Mouse (Mus musculus): ENCODE measurements around the gene Best2. TPM values are rescaled to one million over a fixed set of nuclear protein-coding genes. Genes with fewer than 3 reads are reported as not detected.

Gene Best2
- polyA plus RNA-seq, 1 experiment from 2014 or later, result 0.28 TPM

DNA sequence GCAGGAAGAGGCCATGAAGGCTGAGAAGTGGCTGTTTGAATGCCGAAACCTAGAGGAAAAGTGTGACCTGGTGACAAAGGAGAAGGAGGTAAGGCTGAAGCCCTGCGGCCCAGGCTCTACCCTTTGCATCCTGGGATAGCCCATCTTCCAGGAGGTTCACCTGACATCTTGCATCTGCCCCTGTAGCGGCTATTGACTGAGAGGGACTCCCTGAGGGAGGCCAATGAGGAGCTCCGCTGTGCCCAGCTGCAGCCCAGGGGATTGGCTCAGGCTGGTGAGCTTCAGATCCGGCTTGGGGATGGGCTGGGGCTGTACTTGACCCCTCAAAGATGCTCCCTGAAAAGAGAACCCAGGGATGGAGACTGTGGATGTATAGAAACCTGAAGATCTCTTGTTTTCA is 17.4 kb downstream of the Best2 start:
- Histone ChIP-seq H3K4me1 (ENCODE audit: control insufficient read depth, insufficient read depth, low read length) (peaks cover 16% of the 10 kb centered on the region), H3K9ac (ENCODE audit: low read depth, low read length) (no peak overlapping the region), H3K27me3 (replicated peaks; ENCODE audit: control insufficient read depth, insufficient read depth, low read length) (no peaks in the 10 kb centered on the region), H3K4me3 (ENCODE audit: low read length) (no peak overlapping the region), H3K36me3 (ENCODE audit: control insufficient read depth, insufficient read depth, low read length) (no peaks in the 10 kb centered on the region; the same call in 1 of the 2 replicates), H3K9me3 (ENCODE audit: control insufficient read depth, low read length) (no peaks in the 10 kb centered on the region), H3K4me2 (ENCODE audit: low read depth, low read length) (no peak overlapping the region), H3K27ac (ENCODE audit: low read length) (no peak overlapping the region)
- ATAC-seq, result no peak
- 81% methylated on average over 5 of the region's 5 CpGs for WGBS

DNA sequence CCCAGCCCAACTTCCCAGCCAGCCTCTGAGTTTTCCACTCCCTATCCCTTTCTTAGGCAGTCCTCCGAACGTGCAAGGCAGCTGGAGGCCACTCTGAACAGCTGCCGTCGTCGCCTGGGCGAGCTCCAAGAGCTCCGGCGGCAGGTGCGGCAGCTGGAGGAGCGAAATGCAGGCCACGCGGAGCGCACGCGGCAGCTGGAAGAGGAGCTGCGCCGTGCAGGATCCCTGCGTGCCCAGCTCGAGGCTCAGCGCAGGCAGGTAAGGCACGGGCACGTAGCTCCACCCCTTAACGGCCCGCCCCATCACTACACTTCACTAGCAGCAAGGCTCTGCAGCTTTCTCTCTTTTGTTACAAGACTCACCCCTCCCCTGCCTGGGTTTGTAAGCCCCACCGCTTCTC is 18.7 kb downstream of the Best2 start:
- H3K4me2 ChIP-seq (ENCODE audit: low read depth, low read length), result no peak overlapping the region
- WGBS, result 43% methylated on average over 25 of the region's 25 CpGs

DNA sequence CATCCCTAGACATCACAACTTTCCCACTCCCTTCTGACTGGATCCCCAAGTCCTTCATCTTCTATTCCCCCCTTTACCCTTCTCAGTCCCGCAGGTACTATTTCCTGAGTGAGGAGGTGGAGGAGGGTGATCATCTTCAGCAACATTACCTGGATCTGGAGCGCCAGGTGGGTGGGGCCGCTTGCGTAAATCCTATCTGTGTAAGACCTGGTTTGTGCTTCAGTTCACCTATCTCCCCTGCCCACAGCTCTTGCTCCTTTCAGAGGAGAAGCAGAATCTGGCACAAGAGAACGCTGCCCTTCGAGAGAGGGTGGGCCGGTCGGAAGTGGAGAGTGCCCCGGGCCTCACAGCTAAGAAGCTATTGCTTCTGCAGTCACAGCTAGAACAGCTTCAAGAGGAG is 20.0 kb downstream of the Best2 start:
- peak overlapping the region; percentile 14; the same call in 1 of the 2 replicates for H3K4me2 ChIP-seq (ENCODE audit: low read depth, low read length)
- H3K9me3 ChIP-seq (ENCODE audit: control insufficient read depth, low read length), result no peaks in the 10 kb centered on the region
- H3K4me1 ChIP-seq (ENCODE audit: control insufficient read depth, insufficient read depth, low read length), result peaks cover 27% of the 10 kb centered on the region
- WGBS, result 81% methylated on average over 9 of the region's 9 CpGs
- no peak overlapping the region for H3K27ac ChIP-seq (ENCODE audit: low read length)
- H3K4me3 ChIP-seq (ENCODE audit: low read length), result no peak overlapping the region
- H3K36me3 ChIP-seq (ENCODE audit: control insufficient read depth, insufficient read depth, low read length), result no peaks in the 10 kb centered on the region
- no peak for ATAC-seq
- H3K27me3 ChIP-seq (replicated peaks; ENCODE audit: control insufficient read depth, insufficient read depth, low read length), result no peaks in the 10 kb centered on the region
- no peak overlapping the region for H3K9ac ChIP-seq (ENCODE audit: low read depth, low read length)

More for the DNA sequence above, 18.7 kb downstream of the Best2 start:
- Histone ChIP-seq H3K27me3 (replicated peaks; ENCODE audit: control insufficient read depth, insufficient read depth, low read length) (no peaks in the 10 kb centered on the region), H3K36me3 (ENCODE audit: control insufficient read depth, insufficient read depth, low read length) (no peaks in the 10 kb centered on the region), H3K9me3 (ENCODE audit: control insufficient read depth, low read length) (no peaks in the 10 kb centered on the region), H3K4me3 (ENCODE audit: low read length) (no peak overlapping the region), H3K9ac (ENCODE audit: low read depth, low read length) (no peak overlapping the region), H3K27ac (ENCODE audit: low read length) (no peak overlapping the region), H3K4me1 (ENCODE audit: control insufficient read depth, insufficient read depth, low read length) (peaks cover 25% of the 10 kb centered on the region)
- ATAC-seq, result no peak

DNA sequence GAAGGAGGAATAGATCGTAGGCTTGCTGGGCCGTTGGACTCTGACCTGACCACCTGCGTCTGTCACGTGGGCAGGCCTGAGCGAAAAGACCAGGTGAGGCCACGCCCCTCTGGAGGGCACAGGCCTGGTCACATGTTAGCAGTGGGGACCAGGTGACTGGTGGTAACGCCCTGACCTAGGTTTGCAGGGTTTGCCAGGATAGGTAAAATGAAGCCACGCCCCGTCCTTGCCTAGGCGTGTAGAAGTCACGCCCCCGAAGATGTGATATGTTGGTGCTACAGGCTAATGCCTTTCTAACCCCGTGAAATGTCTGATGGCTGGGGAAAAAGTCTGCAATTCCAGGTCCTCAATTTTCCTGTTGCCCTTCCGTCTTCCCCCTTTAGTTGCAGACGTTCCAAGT is 23.5 kb downstream of the Best2 start:
- ATAC-seq, result peak; percentile 76
- peak overlapping the region; percentile 91 for H3K4me2 ChIP-seq (ENCODE audit: low read depth, low read length)
- peak overlapping the region; percentile 96 for H3K27ac ChIP-seq (ENCODE audit: low read length)
- H3K4me1 ChIP-seq (ENCODE audit: control insufficient read depth, insufficient read depth, low read length), result peaks cover 31% of the 10 kb centered on the region
- H3K36me3 ChIP-seq (ENCODE audit: control insufficient read depth, insufficient read depth, low read length), result no peaks in the 10 kb centered on the region
- peak overlapping the region; percentile 65 for H3K4me3 ChIP-seq (ENCODE audit: low read length)
- H3K27me3 ChIP-seq (replicated peaks; ENCODE audit: control insufficient read depth, insufficient read depth, low read length), result 0 out of 2 replicates have a peak, but pooled peaks cover 2% of the 10 kb centered on the region
- H3K9me3 ChIP-seq (ENCODE audit: control insufficient read depth, low read length), result no peaks in the 10 kb centered on the region
- WGBS, result 2% methylated on average over 15 of the region's 15 CpGs
- peak overlapping the region; percentile 84 for H3K9ac ChIP-seq (ENCODE audit: low read depth, low read length)

DNA sequence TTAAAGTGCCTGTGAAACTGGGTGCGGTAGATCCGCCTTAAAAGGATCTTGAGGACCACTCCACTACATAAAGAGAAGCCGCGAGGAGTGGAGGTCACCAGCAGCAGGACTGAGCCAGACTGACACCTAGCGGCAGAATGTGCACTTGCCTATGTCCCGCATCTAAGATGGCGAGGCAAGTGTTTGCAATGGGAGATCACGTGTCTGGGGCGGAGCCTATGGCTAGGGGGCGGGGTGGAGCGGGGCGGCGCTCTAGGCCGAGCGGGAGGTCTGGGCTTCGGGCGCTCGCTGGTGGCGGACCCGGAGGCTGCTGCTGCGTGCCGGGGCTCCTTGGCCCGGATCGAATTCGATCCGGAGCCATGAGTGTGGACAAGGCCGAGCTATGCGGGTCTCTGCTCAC is 24.0 kb downstream of the Best2 start, which contains the start of gene Hook2:
TSS of gene Hook2 (plus strand) at position 255 of the 400 bp plus-strand sequence.
- Histone ChIP-seq H3K9me3 (ENCODE audit: control insufficient read depth, low read length) (no peaks in the 10 kb centered on the region), H3K4me1 (ENCODE audit: control insufficient read depth, insufficient read depth, low read length) (peaks cover 30% of the 10 kb centered on the region), H3K9ac (ENCODE audit: low read depth, low read length) (peak within 1 kb of the TSS; percentile 84), H3K4me3 (ENCODE audit: low read length) (peak within 1 kb of the TSS; percentile 65), H3K27ac (ENCODE audit: low read length) (peak within 1 kb of the TSS; percentile 96), H3K4me2 (ENCODE audit: low read depth, low read length) (peak within 1 kb of the TSS; percentile 91), H3K36me3 (ENCODE audit: control insufficient read depth, insufficient read depth, low read length) (no peaks in the 10 kb centered on the region), H3K27me3 (replicated peaks; ENCODE audit: control insufficient read depth, insufficient read depth, low read length) (0 out of 2 replicates have a peak, but pooled peaks cover 2% of the 10 kb centered on the region)
- WGBS, result 2% methylated on average over 28 of the region's 28 CpGs
- ATAC-seq, result peak; percentile 84

DNA sequence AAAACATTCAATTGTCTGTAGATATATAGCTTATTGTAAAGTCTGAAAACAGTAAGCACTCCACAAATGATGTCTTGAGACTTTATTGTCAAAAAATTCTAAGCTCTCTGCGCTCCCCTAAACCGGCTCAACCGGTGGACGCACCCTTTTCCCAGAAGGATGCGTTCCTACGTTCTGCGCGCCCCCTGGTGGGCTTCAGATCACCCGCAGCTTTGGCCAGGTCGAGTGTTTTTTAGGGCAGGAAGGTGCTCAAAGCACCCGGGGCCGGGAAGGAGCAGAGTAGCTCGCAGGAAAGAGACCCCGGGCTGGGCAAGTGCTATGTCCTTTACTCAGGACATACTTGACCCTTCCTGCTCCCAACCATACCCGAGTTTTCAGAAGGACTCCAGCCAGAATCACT is 24.5 kb downstream of the Best2 start:
- peak; percentile 54 for ATAC-seq
- under 1% methylated on average over 15 of the region's 15 CpGs for whole genome bisulfite sequencing
- peak overlapping the region; percentile 96 for H3K27ac ChIP-seq (ENCODE audit: low read length)
- no peaks in the 10 kb centered on the region for H3K9me3 ChIP-seq (ENCODE audit: control insufficient read depth, low read length)
- peak overlapping the region; percentile 65 for H3K4me3 ChIP-seq (ENCODE audit: low read length)
- peaks cover 30% of the 10 kb centered on the region for H3K4me1 ChIP-seq (ENCODE audit: control insufficient read depth, insufficient read depth, low read length)
- 0 out of 2 replicates have a peak, but pooled peaks cover 2% of the 10 kb centered on the region for H3K27me3 ChIP-seq (replicated peaks; ENCODE audit: control insufficient read depth, insufficient read depth, low read length)
- no peaks in the 10 kb centered on the region for H3K36me3 ChIP-seq (ENCODE audit: control insufficient read depth, insufficient read depth, low read length)
- H3K9ac ChIP-seq (ENCODE audit: low read depth, low read length), result peak overlapping the region; percentile 76
- peak overlapping the region; percentile 73 for H3K4me2 ChIP-seq (ENCODE audit: low read depth, low read length)

DNA sequence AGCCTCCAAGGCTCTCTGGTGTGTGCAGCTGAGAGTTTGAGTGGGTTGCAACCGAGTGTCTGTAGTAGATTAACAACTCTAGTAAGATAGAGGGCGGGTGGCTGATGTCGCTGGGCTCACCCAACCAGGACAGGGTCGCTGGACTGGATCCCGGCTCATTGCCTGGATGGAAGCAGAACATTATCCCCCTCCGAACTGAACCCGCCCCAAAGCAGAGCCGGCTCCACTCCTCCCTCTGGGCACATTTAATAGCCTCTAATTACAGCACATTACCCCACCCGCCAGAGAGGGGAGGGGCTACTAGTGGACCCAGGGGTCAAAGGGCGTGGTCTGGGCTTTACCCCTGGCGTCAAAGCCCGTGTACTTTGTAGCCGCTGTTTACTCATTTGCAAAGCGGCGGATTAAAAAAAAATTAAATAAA is 25.0 kb downstream of the Best2 start:
- 0 out of 2 replicates have a peak, but pooled peaks have one; percentile 5 for ATAC-seq
- 0 out of 2 replicates have a peak, but pooled peaks cover 2% of the 10 kb centered on the region for H3K27me3 ChIP-seq (replicated peaks; ENCODE audit: control insufficient read depth, insufficient read depth, low read length)

DNA sequence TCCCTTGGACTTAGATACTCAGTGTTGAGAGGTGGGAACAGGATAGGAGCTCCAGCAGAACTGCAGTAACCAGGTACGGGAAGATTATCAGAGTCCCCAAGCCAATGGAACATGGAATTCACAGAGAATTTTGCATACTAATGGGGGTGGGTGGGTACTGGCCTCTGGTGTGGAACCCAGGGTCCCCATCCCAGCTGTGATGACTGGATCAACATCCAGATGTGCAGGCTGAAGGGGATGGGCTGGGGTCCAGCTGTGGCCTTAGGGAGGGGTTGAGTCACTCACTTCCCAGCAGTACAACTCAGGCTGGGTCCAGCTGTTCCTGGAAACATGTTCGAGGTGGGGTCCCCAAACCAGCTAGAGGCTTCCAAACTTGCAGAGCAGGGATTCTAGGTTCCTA is 26.4 kb downstream of the Best2 start:
- H3K9me3 ChIP-seq (ENCODE audit: control insufficient read depth, low read length), result no peaks in the 10 kb centered on the region
- ATAC-seq, result no peak
- 0 out of 2 replicates have a peak, but pooled peaks cover 2% of the 10 kb centered on the region for H3K27me3 ChIP-seq (replicated peaks; ENCODE audit: control insufficient read depth, insufficient read depth, low read length)
- H3K4me3 ChIP-seq (ENCODE audit: low read length), result no peak overlapping the region
- no peaks in the 10 kb centered on the region for H3K36me3 ChIP-seq (ENCODE audit: control insufficient read depth, insufficient read depth, low read length)
- H3K27ac ChIP-seq (ENCODE audit: low read length), result no peak overlapping the region
- H3K4me1 ChIP-seq (ENCODE audit: control insufficient read depth, insufficient read depth, low read length), result peaks cover 42% of the 10 kb centered on the region
- WGBS, result 71% methylated on average over 2 of the region's 2 CpGs
- H3K9ac ChIP-seq (ENCODE audit: low read depth, low read length), result 0 out of 2 replicates have a peak overlapping the region, but pooled peaks have one; percentile 2
- H3K4me2 ChIP-seq (ENCODE audit: low read depth, low read length), result no peak overlapping the region

More for the DNA sequence above, 25.0 kb downstream of the Best2 start:
- Histone ChIP-seq H3K36me3 (ENCODE audit: control insufficient read depth, insufficient read depth, low read length) (no peaks in the 10 kb centered on the region), H3K9ac (ENCODE audit: low read depth, low read length) (peak overlapping the region; percentile 52; the same call in 1 of the 2 replicates), H3K9me3 (ENCODE audit: control insufficient read depth, low read length) (no peaks in the 10 kb centered on the region), H3K27ac (ENCODE audit: low read length) (peak overlapping the region; percentile 53), H3K4me1 (ENCODE audit: control insufficient read depth, insufficient read depth, low read length) (peaks cover 34% of the 10 kb centered on the region), H3K4me3 (ENCODE audit: low read length) (peak overlapping the region; percentile 65), H3K4me2 (ENCODE audit: low read depth, low read length) (peak overlapping the region; percentile 73)
- 5% methylated on average over 15 of the region's 15 CpGs for WGBS

DNA sequence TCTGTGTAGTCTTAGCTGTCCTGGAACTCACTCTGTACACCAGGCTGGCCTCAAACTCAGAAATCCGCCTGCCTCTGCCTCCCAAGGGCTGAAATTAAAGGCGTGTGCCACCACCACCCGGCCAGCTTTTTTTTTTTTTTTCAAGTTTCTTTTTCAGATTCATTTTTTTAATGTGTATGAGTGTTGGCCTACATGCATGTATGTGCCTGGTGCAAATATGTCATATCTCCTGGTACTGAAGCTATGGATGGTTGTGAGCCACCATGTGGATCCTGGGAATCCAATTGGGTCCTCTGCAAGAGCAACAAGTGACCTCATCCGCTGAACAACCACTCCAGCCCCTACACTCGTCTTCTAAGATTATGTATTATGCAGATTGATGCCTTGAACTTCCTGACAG is 26.9 kb downstream of the Best2 start:
- Histone ChIP-seq H3K9ac (ENCODE audit: low read depth, low read length) (0 out of 2 replicates have a peak overlapping the region, but pooled peaks have one; percentile 2), H3K27me3 (replicated peaks; ENCODE audit: control insufficient read depth, insufficient read depth, low read length) (0 out of 2 replicates have a peak, but pooled peaks cover 2% of the 10 kb centered on the region), H3K4me1 (ENCODE audit: control insufficient read depth, insufficient read depth, low read length) (peaks cover 44% of the 10 kb centered on the region), H3K4me2 (ENCODE audit: low read depth, low read length) (no peak overlapping the region), H3K36me3 (ENCODE audit: control insufficient read depth, insufficient read depth, low read length) (no peaks in the 10 kb centered on the region), H3K27ac (ENCODE audit: low read length) (peak overlapping the region; percentile 95; the same call in 1 of the 2 replicates), H3K9me3 (ENCODE audit: control insufficient read depth, low read length) (no peaks in the 10 kb centered on the region), H3K4me3 (ENCODE audit: low read length) (no peak overlapping the region)
- no peak for ATAC-seq
- WGBS, result 81% methylated on average over 5 of the region's 5 CpGs
